Mouse (Mus musculus): ENCODE measurements around the gene Gm21119. TPM values are rescaled to one million over a fixed set of nuclear protein-coding genes. Genes with fewer than 3 reads are reported as not detected.
"Not testable (repeated sequence)": the region's sequence is repeated elsewhere in the genome, so short reads cannot be mapped to it uniquely, and the experiment has no call there.

Gm21119 gene
- total and polyA plus RNA-seq, 3 experiments: not detected

DNA sequence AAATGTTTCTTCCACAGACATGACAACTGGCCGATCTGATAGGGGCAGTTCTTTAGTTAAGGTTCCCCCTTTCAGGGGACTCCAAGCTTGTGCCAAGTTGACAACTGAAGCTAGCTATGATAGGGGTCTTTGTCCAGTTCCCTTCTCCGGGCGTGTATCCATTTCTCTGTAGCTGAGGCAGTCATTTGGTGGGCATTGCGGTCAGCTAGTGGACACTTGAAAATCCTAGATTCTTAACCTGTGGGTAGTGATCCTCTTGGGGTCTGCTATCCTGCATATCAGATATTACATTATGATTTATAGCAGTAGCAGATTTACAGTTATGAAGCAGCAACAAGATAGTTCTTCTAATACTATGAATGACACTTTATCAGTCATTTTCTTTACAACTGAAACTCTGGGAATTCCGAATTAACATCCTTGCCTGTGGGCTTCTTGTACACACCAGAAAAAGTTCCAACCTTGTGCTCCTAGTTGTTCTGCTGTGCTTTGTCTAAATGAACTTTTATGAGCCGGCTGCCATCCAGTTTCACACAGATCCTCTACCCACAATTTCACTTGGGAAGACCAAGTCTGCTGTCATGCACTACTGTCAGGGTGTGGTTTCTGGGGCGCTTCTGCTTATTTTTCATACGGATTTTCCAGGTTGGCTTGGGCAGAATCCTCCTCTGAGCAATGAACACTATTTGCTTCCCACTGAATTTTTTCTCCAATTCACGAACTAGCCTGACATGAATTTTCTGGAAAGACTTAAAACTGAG is 18.5 kb upstream of the Gm21119 start:
- H3K4me3 ChIP-seq (replicated peaks in 1 of 3; ENCODE audit: low read depth in 2 of 3, low read length in 2 of 3, poor library complexity in 1 of 3); H3K36me3 ChIP-seq (replicated peaks in 1 of 2; ENCODE audit: control insufficient read depth in 1 of 2, insufficient read depth in 1 of 2, low read length in 1 of 2); H3K27me3 ChIP-seq (replicated peaks); in situ Hi-C loops (cut with MboI; ENCODE audit: low pct_ligation_motif_present, low pct_unique_long_range_greater_than_20kb, low sequenced_read_pairs); H3K27ac ChIP-seq (ENCODE audit: insufficient read depth, low read depth); H3K4me1 ChIP-seq (ENCODE audit: control insufficient read depth in 1 of 2, insufficient read depth in 2 of 2); H3K9me3 ChIP-seq (replicated peaks; ENCODE audit: low read length); DNase-seq (ENCODE audit: extremely low read depth); dilution Hi-C loops (cut with MboI; ENCODE audit: extremely low pct_ligation_motif_present, extremely low pct_unique_long_range_greater_than_20kb, low sequenced_read_pairs); H3K4me2 ChIP-seq (ENCODE audit: insufficient read depth, low read depth, poor library complexity, severe bottlenecking); H3K79me2 ChIP-seq (replicated peaks; ENCODE audit: control insufficient read depth, extremely low read depth, insufficient read depth, poor library complexity, severe bottlenecking); H3K9ac ChIP-seq (ENCODE audit: insufficient read depth, low read depth): not testable (repeated sequence)

DNA sequence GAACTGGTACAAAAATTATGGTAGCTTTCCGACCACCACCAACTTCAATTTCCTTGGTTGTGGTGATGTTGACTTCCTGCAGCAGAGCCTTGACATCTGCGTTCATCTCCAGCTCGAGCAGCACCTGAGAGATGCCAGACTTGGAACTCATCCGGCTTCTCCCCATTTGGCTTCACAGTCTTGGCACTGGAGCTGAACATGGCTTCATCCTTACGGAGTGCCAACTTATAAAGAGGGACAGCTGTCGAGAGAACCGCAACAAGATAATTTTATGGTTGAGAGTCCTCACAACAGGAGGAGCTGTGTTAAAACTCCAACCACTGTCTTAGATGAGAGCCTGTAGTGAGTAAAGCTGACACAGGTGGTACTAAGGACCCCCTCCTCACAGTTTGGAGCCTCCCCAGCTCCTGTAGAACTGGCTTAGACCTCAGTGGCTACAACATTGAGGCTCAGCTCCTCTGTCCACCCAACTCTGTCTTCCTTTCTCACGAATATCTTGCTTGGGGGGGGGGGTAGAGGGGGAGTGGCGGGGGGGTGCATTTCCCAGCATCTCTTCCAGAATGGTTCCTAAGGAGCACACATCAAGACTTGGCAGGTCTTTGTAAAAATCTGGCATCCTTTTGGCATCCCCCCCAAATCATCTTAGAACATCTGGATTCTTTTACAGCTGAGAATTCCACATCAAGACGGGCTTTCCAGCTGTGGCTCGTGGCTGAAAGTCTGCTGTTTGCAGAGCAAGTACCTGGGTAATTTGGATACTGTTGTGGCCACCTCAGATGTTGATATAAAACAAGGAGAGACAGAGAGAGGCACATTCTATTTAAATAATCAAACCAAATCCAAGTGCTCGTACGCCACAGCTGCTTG is 17.6 kb upstream of the Gm21119 start:
- H3K27ac ChIP-seq (ENCODE audit: insufficient read depth, low read depth); H3K4me1 ChIP-seq (ENCODE audit: control insufficient read depth in 1 of 2, insufficient read depth in 2 of 2); H3K79me2 ChIP-seq (replicated peaks; ENCODE audit: control insufficient read depth, extremely low read depth, insufficient read depth, poor library complexity, severe bottlenecking); DNase-seq (ENCODE audit: extremely low read depth); H3K36me3 ChIP-seq (replicated peaks in 1 of 2; ENCODE audit: control insufficient read depth in 1 of 2, insufficient read depth in 1 of 2, low read length in 1 of 2); H3K4me3 ChIP-seq (replicated peaks in 1 of 3; ENCODE audit: low read depth in 2 of 3, low read length in 2 of 3, poor library complexity in 1 of 3); H3K9ac ChIP-seq (ENCODE audit: insufficient read depth, low read depth); in situ Hi-C loops (cut with MboI; ENCODE audit: low pct_ligation_motif_present, low pct_unique_long_range_greater_than_20kb, low sequenced_read_pairs); dilution Hi-C loops (cut with MboI; ENCODE audit: extremely low pct_ligation_motif_present, extremely low pct_unique_long_range_greater_than_20kb, low sequenced_read_pairs); H3K9me3 ChIP-seq (replicated peaks; ENCODE audit: low read length); H3K27me3 ChIP-seq (replicated peaks); H3K4me2 ChIP-seq (ENCODE audit: insufficient read depth, low read depth, poor library complexity, severe bottlenecking): not testable (repeated sequence)

DNA sequence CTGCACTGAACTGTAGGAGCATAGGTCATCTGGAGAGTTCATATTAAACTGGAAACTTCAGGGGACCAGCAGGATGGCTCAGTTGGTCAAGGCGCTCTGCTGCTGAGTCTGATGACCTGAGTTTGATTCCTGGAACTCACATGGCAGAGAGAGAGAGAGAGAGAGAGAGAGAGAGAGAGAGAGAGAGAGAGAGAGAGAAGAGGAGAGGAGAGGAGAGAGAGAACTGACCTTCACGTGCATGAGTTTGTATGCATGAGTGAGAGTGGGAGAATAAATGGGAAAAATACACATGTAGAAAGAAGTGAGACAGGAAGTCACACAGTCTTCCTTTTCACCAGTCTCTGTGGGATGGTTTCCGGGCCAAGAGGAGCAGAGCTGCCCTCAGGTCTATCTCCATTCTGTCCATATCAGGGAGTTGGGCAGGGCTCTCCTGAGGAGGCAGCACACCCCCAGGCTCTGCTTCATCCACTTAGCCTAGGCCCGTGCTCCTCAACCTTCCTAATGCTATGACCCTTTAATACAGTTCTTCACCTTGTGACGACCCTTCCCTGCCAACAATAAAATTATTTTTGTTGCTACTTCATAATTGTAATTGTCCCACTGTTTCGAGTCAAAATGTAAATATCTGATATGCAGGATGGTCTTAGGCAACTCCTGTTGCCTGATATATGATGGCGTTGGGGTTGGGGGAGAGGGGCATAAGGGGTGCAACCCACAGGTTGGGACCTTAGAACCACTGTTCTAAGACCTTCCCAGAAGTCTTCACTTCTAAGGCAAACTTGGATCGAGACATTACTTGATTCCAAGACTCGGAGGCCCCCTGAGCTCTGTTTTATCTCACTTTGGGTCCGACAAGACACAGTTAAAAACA is 16.2 kb upstream of the Gm21119 start:
- H3K36me3 ChIP-seq (replicated peaks in 1 of 2; ENCODE audit: control insufficient read depth in 1 of 2, insufficient read depth in 1 of 2, low read length in 1 of 2); H3K9ac ChIP-seq (ENCODE audit: insufficient read depth, low read depth); H3K27ac ChIP-seq (ENCODE audit: insufficient read depth, low read depth); H3K79me2 ChIP-seq (replicated peaks; ENCODE audit: control insufficient read depth, extremely low read depth, insufficient read depth, poor library complexity, severe bottlenecking); DNase-seq (ENCODE audit: extremely low read depth); H3K4me2 ChIP-seq (ENCODE audit: insufficient read depth, low read depth, poor library complexity, severe bottlenecking); dilution Hi-C loops (cut with MboI; ENCODE audit: extremely low pct_ligation_motif_present, extremely low pct_unique_long_range_greater_than_20kb, low sequenced_read_pairs); H3K4me1 ChIP-seq (ENCODE audit: control insufficient read depth in 1 of 2, insufficient read depth in 2 of 2); H3K4me3 ChIP-seq (replicated peaks in 1 of 3; ENCODE audit: low read depth in 2 of 3, low read length in 2 of 3, poor library complexity in 1 of 3); in situ Hi-C loops (cut with MboI; ENCODE audit: low pct_ligation_motif_present, low pct_unique_long_range_greater_than_20kb, low sequenced_read_pairs); H3K9me3 ChIP-seq (replicated peaks; ENCODE audit: low read length); H3K27me3 ChIP-seq (replicated peaks): not testable (repeated sequence)

DNA sequence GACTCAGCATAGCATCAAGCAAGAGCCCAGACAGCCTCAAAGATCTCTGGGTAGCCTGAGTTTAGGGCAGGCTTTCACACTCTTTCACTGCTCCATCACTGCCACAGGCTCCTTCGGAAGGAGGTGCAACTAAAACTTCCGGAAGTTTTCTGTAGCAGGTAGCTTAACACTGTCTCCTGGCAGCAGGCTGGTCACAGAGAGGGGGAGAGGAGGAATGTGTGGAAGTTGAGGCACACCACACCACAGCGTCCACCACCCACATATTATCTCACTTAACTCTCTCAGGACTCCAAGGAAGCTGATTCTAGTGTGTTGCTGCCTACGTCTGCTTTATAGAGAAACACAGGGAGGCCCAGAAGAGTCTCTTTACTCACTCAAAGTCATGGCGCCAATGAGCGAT is 15.4 kb upstream of the Gm21119 start:
- in situ Hi-C loops (cut with MboI; ENCODE audit: low pct_ligation_motif_present, low pct_unique_long_range_greater_than_20kb, low sequenced_read_pairs); H3K27ac ChIP-seq (ENCODE audit: insufficient read depth, low read depth); H3K4me1 ChIP-seq (ENCODE audit: control insufficient read depth in 1 of 2, insufficient read depth in 2 of 2); H3K79me2 ChIP-seq (replicated peaks; ENCODE audit: control insufficient read depth, extremely low read depth, insufficient read depth, poor library complexity, severe bottlenecking); H3K4me2 ChIP-seq (ENCODE audit: insufficient read depth, low read depth, poor library complexity, severe bottlenecking); H3K4me3 ChIP-seq (replicated peaks in 1 of 3; ENCODE audit: low read depth in 2 of 3, low read length in 2 of 3, poor library complexity in 1 of 3); DNase-seq (ENCODE audit: extremely low read depth); dilution Hi-C loops (cut with MboI; ENCODE audit: extremely low pct_ligation_motif_present, extremely low pct_unique_long_range_greater_than_20kb, low sequenced_read_pairs); H3K27me3 ChIP-seq (replicated peaks); H3K36me3 ChIP-seq (replicated peaks in 1 of 2; ENCODE audit: control insufficient read depth in 1 of 2, insufficient read depth in 1 of 2, low read length in 1 of 2); H3K9me3 ChIP-seq (replicated peaks; ENCODE audit: low read length); H3K9ac ChIP-seq (ENCODE audit: insufficient read depth, low read depth): not testable (repeated sequence)

DNA sequence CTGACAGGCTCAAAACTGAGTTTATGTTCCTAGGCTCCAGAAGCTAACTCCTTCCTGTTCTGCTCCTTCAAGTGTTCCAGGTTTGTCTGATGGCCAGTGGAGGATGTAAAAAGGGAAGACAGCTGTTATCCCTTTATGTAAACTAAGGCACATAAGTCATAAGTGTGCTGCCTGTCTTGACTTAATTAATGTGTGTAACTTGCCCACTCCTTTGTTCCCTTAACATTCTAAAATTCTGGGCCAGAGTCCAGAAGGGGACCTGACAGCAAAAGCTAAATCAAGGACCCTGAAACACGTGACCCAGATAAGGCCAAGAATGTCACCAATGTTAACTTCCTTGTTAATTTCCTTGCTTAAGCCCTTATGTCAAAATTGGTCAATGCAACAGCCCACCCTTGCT is 3.9 kb upstream of the Gm21119 start:
- DNase-seq (ENCODE audit: extremely low read depth); H3K9ac ChIP-seq (ENCODE audit: insufficient read depth, low read depth); H3K4me1 ChIP-seq (ENCODE audit: control insufficient read depth in 1 of 2, insufficient read depth in 2 of 2); H3K9me3 ChIP-seq (replicated peaks; ENCODE audit: low read length); H3K4me3 ChIP-seq (replicated peaks in 1 of 3; ENCODE audit: low read depth in 2 of 3, low read length in 2 of 3, poor library complexity in 1 of 3); H3K27ac ChIP-seq (ENCODE audit: insufficient read depth, low read depth); dilution Hi-C loops (cut with MboI; ENCODE audit: extremely low pct_ligation_motif_present, extremely low pct_unique_long_range_greater_than_20kb, low sequenced_read_pairs); H3K36me3 ChIP-seq (replicated peaks in 1 of 2; ENCODE audit: control insufficient read depth in 1 of 2, insufficient read depth in 1 of 2, low read length in 1 of 2); in situ Hi-C loops (cut with MboI; ENCODE audit: low pct_ligation_motif_present, low pct_unique_long_range_greater_than_20kb, low sequenced_read_pairs); H3K79me2 ChIP-seq (replicated peaks; ENCODE audit: control insufficient read depth, extremely low read depth, insufficient read depth, poor library complexity, severe bottlenecking); H3K4me2 ChIP-seq (ENCODE audit: insufficient read depth, low read depth, poor library complexity, severe bottlenecking); H3K27me3 ChIP-seq (replicated peaks): not testable (repeated sequence)

DNA sequence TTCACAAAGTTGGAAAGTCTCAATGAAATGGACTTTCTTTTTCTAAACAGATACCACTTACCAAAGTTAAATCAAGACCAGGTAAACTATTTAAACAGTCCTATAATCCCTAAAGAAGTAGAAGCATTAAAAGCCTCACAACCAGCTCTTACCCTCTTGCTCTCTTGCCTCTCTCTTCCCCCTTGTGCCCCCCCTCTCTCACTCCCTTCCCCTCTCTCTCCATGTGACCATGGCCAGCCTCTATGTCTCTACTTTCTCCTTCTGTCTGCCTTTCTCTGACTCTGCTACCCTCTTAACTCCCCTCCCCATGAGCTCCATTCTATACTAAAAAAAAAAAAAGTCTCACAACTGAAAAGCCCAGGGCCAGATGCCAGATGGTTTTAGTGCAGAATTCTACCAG is 2.0 kb upstream of the Gm21119 start:
- H3K27me3 ChIP-seq (replicated peaks); H3K79me2 ChIP-seq (replicated peaks; ENCODE audit: control insufficient read depth, extremely low read depth, insufficient read depth, poor library complexity, severe bottlenecking); H3K9me3 ChIP-seq (replicated peaks; ENCODE audit: low read length); H3K4me2 ChIP-seq (ENCODE audit: insufficient read depth, low read depth, poor library complexity, severe bottlenecking); DNase-seq (ENCODE audit: extremely low read depth); H3K4me1 ChIP-seq (ENCODE audit: control insufficient read depth in 1 of 2, insufficient read depth in 2 of 2); H3K9ac ChIP-seq (ENCODE audit: insufficient read depth, low read depth); in situ Hi-C loops (cut with MboI; ENCODE audit: low pct_ligation_motif_present, low pct_unique_long_range_greater_than_20kb, low sequenced_read_pairs); dilution Hi-C loops (cut with MboI; ENCODE audit: extremely low pct_ligation_motif_present, extremely low pct_unique_long_range_greater_than_20kb, low sequenced_read_pairs); H3K27ac ChIP-seq (ENCODE audit: insufficient read depth, low read depth); H3K4me3 ChIP-seq (replicated peaks in 1 of 3; ENCODE audit: low read depth in 2 of 3, low read length in 2 of 3, poor library complexity in 1 of 3); H3K36me3 ChIP-seq (replicated peaks in 1 of 2; ENCODE audit: control insufficient read depth in 1 of 2, insufficient read depth in 1 of 2, low read length in 1 of 2): not testable (repeated sequence)

Data from CH12.LX (cell line).